Mouse (Mus musculus): ENCODE data around the gene Dolk.
A peak's percentile ranks its signal among the peaks of the same experiment; 100 is the strongest.

Gene Dolk

GRCm38 (mm10) chr2:30267466-30267865, 18.7 kb downstream of the Dolk start:
- DNase-seq = no peak

DNA sequence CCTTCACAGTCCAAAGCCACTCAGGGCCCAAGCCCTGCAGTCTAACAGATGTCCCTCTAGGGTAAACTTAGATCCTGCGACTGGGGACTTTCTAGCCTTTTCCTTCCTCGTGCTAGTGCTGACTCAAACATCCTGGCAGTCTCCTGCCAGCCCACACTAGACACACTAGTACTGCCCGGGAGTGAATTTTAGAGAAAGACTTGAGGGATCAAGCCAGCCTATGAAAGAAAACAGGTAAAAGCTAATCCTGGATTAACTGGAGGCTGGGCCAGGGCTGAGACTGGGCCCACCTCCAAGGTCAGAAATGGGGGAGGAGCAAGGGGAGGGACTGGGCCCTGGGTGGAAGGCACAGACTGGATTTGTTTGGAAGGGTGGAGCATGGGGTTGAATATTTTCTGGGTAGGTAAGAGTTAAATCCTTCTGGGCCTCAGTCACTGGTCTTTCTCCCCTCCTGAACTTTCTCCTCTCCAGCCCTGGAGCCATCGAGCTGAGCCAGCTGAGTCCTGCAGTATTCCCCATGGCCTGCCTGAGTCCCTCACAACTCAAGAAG, 19.7 kb downstream of the Dolk start:
- peak; percentile 59 for DNase-seq

- DNase-seq = no peak
Observed at GRCm38 (mm10) chr2:30265767-30266253, 20.3 kb downstream of the Dolk start, which contains the start of gene Phyhd1. Gene Phyhd1 (plus strand): TSS chr2:30266203.

DNA sequence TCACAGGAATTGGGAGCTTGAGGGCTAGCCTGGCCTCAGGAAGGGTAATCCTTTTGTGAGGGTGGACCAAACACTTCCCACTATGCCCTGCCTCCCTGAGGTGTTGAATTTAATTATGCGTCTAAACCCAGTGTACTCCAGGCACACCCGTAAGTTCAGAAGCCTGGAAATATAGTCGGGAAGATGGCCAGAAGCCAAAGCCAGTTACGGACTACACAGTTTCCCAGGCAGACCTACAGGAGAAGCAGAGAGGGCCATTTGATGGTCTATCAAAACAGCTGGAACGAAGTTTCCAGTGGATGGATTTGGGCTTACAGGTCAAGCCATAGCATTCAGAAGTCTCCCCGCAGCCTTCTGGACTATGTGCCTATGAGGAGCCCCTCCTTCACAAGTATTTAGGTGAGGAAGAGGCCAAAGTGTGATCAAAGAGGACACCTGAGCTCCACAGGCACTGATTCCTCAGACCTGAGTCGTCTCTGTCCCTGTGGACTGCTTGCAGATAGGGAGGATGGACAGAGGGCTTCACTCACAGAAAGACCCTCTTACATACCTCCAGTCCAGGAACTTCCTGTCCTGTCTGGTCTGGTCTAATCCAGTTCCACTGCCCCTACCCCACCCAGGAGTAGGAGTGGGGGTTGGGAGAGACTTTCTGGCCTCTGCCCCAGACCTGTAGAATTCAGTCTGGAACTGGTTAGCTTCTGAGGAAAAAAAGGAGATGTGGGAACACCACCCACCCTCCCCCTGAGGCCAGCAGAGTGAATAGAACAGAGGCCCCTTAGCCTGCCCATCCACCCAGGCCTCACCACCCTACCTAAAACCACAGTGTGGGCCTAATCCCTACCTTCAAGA, 21.2 kb downstream of the Dolk start:
- no peak for DNase-seq

DNA sequence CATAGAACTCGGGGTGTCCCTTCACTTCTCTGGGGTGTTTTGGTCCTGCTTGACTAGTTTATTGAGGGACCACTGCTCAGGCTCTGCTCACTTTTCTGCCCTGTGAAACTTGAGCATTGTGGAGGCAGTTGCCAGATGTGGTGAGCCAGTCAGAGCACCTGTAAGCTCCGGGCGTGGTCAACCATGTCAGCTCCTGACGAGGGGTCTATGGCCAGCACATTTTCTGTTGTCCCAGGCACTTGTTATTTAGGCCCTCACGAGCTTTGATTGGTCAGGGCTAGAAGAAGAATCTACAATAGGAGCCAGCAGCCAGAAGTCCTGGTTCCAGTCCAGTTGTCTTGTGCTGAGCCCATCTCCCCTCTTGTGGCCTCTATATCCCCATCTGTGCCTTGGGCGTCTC, 22.3 kb downstream of the Dolk start:
- DNase-seq = no peak

GRCm38 (mm10) chr2:30262840-30263441, 23.2 kb downstream of the Dolk start:
- DNase-seq = no peak

DNA sequence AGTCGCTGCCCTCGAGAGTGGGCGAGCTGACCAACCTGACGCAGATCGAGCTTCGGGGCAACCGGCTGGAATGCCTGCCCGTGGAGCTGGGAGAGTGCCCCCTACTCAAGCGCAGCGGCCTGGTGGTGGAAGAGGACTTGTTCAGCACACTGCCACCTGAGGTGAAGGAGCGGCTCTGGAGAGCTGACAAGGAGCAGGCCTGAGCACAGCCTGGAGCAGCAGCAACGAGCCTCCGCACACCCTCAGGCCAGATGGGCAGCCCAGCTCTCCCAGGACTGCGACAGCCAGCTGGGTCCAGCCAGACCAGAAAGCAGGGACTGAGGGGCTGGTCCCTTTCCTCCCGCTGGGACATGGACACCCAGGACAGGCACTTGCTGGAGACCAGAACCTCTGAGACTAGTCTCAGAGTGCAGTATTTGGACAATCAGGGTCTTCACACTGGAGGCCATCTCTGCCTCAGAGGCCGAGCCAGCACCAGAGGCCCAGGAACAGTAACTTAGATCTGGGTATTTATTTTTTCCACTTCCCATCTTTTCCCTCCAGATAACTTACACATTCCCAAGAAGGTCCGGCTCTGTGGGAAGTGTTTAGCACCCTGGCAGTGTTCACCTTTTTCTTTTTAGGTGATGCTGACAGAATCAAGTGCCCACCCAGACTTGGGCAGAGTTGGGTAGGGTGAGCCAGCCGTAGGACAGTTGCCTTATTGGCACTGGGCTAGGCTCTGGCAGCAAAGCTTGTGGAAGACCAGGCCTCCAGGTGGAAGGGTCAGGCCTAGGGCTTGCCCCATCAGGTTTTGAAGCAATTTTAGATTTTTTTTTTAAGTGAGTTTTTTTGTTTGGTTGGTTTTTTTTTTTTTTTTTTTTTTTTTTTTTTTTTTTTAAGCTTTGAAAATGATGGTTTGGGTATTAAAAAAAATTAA, 24.0 kb downstream of the Dolk start:
- no peak for DNase-seq

DNA sequence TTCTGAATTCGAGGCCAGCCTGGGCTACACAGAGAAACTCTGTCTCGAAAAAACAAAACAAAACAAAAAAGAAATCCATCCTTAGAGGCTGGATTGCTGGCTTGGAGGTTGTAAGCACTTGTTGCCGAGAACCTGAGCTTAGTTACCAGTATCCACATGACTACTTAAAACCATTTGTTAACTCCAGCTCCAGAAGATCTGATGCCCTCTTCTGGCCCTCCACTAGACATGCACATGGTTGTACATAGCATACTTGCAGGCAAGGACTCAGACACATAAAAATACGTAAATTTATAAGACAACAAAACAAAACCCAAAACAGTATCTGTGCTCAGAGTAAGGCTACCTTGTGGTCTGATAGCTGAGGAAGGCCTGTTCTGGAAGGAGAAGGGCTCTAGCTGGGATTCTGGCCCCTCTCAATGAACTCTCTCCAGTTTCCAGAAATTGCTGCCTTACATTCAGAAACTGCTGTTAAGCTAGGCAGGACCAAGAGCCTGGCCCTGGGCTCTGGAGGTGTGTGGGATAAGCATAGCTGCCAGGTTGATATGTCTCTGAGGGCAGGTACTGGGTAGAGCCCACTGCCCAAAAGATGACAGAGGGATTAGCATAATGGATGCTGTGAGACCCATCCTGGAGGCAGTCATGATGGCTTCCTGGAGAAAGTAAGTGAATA, 24.9 kb downstream of the Dolk start:
- no peak for DNase-seq

- DNase-seq = no peak
Observed at GRCm38 (mm10) chr2:30259131-30260064, 26.7 kb downstream of the Dolk start.

DNA sequence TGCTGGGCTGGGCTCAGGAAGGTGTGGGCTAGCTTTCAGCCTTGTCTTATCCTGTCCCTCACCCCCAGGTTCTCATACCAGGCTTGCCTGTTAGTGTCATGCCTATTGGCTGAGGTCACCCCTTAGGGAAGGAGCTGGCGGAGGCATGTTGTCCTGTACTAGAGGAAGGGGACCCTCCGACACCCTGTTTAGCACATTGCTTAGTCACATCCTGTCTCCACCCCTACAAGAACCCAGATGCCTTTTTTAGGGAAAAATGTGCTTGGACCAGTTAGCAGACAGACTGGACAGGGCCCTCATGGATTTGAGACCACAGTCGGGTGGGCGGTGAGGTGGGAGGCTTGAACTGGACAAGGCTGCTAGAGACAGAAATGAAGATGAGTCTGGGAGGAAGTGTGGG, 27.5 kb downstream of the Dolk start:
- no peak for DNase-seq

GRCm38 (mm10) chr2:30257699-30258460, 28.3 kb downstream of the Dolk start:
- DNase-seq = no peak

DNA sequence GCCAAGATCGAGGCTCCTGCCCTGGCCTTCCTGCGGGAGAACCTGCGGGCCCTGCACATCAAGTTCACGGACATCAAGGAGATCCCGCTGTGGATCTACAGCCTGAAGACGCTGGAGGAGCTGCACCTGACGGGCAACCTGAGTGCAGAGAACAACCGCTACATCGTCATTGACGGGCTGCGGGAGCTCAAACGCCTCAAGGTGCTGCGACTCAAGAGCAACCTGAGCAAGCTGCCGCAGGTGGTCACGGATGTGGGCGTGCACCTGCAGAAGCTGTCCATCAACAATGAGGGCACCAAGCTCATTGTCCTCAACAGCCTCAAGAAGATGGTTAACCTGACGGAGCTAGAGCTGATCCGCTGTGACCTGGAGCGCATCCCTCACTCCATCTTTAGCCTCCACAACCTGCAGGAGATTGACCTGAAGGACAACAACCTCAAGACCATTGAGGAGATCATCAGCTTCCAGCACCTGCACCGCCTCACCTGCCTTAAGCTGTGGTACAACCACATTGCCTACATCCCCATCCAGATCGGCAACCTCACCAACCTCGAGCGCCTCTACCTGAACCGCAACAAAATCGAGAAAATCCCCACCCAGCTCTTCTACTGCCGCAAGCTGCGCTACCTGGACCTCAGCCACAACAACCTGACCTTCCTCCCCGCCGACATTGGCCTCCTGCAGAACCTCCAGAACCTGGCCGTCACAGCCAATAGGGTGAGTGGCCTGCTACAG, 29.4 kb downstream of the Dolk start:
- DNase-seq = no peak

- DNase-seq = no peak
Observed at GRCm38 (mm10) chr2:30255631-30256395, 30.3 kb downstream of the Dolk start.

DNA sequence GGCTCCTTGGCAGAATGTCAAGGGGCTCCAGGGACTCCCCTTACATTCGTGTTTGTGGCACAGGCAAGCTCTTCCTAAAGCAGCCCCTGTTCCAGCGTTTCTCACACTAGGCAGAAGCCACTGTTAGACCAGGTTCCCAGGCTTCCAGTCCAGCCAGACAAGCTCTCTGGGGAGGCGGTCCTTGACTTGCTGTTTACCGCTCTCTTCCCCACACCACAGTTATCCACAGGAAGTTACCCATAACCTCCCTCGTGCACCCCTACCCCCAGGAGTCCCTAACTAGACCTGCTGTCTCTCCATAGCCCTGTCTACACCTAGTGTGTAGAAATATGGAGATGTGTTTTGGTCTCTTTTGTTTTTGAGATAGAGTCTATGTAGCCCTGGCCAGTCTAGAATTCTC, 32.3 kb downstream of the Dolk start:
- no peak for DNase-seq

GRCm38 (mm10) chr2:30252521-30252920, 33.6 kb downstream of the Dolk start:
- DNase-seq = no peak

- peak; percentile 72 for DNase-seq
Observed at GRCm38 (mm10) chr2:30251417-30252104, 34.6 kb downstream of the Dolk start.

GRCm38 (mm10) chr2:30250166-30251128, 35.7 kb downstream of the Dolk start:
- DNase-seq = no peak

Data from liver (tissue).